Mouse (Mus musculus): ENCODE measurements around the gene Mcidas. TPM values are rescaled to one million over a fixed set of nuclear protein-coding genes. Genes with fewer than 3 reads are reported as not detected.
A peak's percentile ranks its signal among the peaks of the same experiment; 100 is the strongest.

Mcidas gene
- polyA plus RNA-seq, 1 experiment from 2014 or later: not detected

GRCm38 (mm10) chr13:113022467-113022866 lies 28.8 kb downstream of the Mcidas start:
- H3K9ac ChIP-seq (ENCODE audit: low read depth, low read length): no peak overlapping the region
- H3K36me3 ChIP-seq (ENCODE audit: control insufficient read depth, insufficient read depth, low read length): no peaks in the 10 kb centered on the region
- H3K4me2 ChIP-seq: no peak overlapping the region
- no peaks in the 10 kb centered on the region for H3K9me3 ChIP-seq (replicated peaks; ENCODE audit: control insufficient read depth, low read length)
- no peaks in the 10 kb centered on the region for H3K27me3 ChIP-seq (ENCODE audit: control insufficient read depth, insufficient read depth, low read length)
- no peaks in the 10 kb centered on the region for H3K4me1 ChIP-seq (ENCODE audit: control insufficient read depth, insufficient read depth, low read length)
- H3K4me3 ChIP-seq (ENCODE audit: low read depth, low read length): no peak overlapping the region
- no peak overlapping the region for H3K27ac ChIP-seq (ENCODE audit: low read depth, low read length)
- ATAC-seq (replicated peaks; ENCODE audit: insufficient number of reproducible peaks, low FRiP score, low TSS enrichment): no peak
- 75% methylated on average over 8 of the region's 8 CpGs for WGBS (ENCODE audit: insufficient replicate concordance)

GRCm38 (mm10) chr13:113023274-113024143 lies 29.9 kb downstream of the Mcidas start:
- Histone ChIP-seq H3K27ac (ENCODE audit: low read depth, low read length) (no peak overlapping the region), H3K27me3 (ENCODE audit: control insufficient read depth, insufficient read depth, low read length) (no peaks in the 10 kb centered on the region), H3K4me2 (no peak overlapping the region), H3K36me3 (ENCODE audit: control insufficient read depth, insufficient read depth, low read length) (no peaks in the 10 kb centered on the region), H3K9me3 (replicated peaks; ENCODE audit: control insufficient read depth, low read length) (no peaks in the 10 kb centered on the region), H3K4me3 (ENCODE audit: low read depth, low read length) (no peak overlapping the region), H3K9ac (ENCODE audit: low read depth, low read length) (no peak overlapping the region), H3K4me1 (ENCODE audit: control insufficient read depth, insufficient read depth, low read length) (no peaks in the 10 kb centered on the region)
- WGBS (ENCODE audit: insufficient replicate concordance): 81% methylated on average over 17 of the region's 17 CpGs
- no peak for ATAC-seq (replicated peaks; ENCODE audit: insufficient number of reproducible peaks, low FRiP score, low TSS enrichment)

- H3K9me3 ChIP-seq (replicated peaks; ENCODE audit: control insufficient read depth, low read length): no peaks in the 10 kb centered on the region
- H3K27me3 ChIP-seq (ENCODE audit: control insufficient read depth, insufficient read depth, low read length): peaks cover 45% of the 10 kb centered on the region
- WGBS (ENCODE audit: insufficient replicate concordance): 3% methylated on average over 7 of the region's 7 CpGs
- H3K9ac ChIP-seq (ENCODE audit: low read depth, low read length): no peak overlapping the region
- H3K4me2 ChIP-seq: peak overlapping the region; percentile 97
- no peak overlapping the region for H3K27ac ChIP-seq (ENCODE audit: low read depth, low read length)
- ATAC-seq (replicated peaks; ENCODE audit: insufficient number of reproducible peaks, low FRiP score, low TSS enrichment): no peak
- H3K4me1 ChIP-seq (ENCODE audit: control insufficient read depth, insufficient read depth, low read length): peaks cover 4% of the 10 kb centered on the region; the same call in 1 of the 2 replicates
- H3K4me3 ChIP-seq (ENCODE audit: low read depth, low read length): peak overlapping the region; percentile 58
- H3K36me3 ChIP-seq (ENCODE audit: control insufficient read depth, insufficient read depth, low read length): no peaks in the 10 kb centered on the region
Observed at GRCm38 (mm10) chr13:113031351-113031750, 37.7 kb downstream of the Mcidas start.

GRCm38 (mm10) chr13:113031792-113032571 lies 38.3 kb downstream of the Mcidas start:
- no peaks in the 10 kb centered on the region for H3K36me3 ChIP-seq (ENCODE audit: control insufficient read depth, insufficient read depth, low read length)
- peak overlapping the region; percentile 58 for H3K4me3 ChIP-seq (ENCODE audit: low read depth, low read length)
- H3K27me3 ChIP-seq (ENCODE audit: control insufficient read depth, insufficient read depth, low read length): peaks cover 45% of the 10 kb centered on the region
- peaks cover 4% of the 10 kb centered on the region; the same call in 1 of the 2 replicates for H3K4me1 ChIP-seq (ENCODE audit: control insufficient read depth, insufficient read depth, low read length)
- H3K27ac ChIP-seq (ENCODE audit: low read depth, low read length): no peak overlapping the region
- H3K9me3 ChIP-seq (replicated peaks; ENCODE audit: control insufficient read depth, low read length): no peaks in the 10 kb centered on the region
- no peak overlapping the region; the same call in 1 of the 2 replicates for H3K9ac ChIP-seq (ENCODE audit: low read depth, low read length)
- no peak for ATAC-seq (replicated peaks; ENCODE audit: insufficient number of reproducible peaks, low FRiP score, low TSS enrichment)
- peak overlapping the region; percentile 97 for H3K4me2 ChIP-seq
- WGBS (ENCODE audit: insufficient replicate concordance): 1% methylated on average over 40 of the region's 40 CpGs

GRCm38 (mm10) chr13:113032831-113033230 lies 39.2 kb downstream of the Mcidas start:
- Histone ChIP-seq H3K9me3 (replicated peaks; ENCODE audit: control insufficient read depth, low read length) (no peaks in the 10 kb centered on the region), H3K36me3 (ENCODE audit: control insufficient read depth, insufficient read depth, low read length) (no peaks in the 10 kb centered on the region), H3K4me2 (no peak overlapping the region), H3K27ac (ENCODE audit: low read depth, low read length) (no peak overlapping the region), H3K4me1 (ENCODE audit: control insufficient read depth, insufficient read depth, low read length) (peaks cover 4% of the 10 kb centered on the region; the same call in 1 of the 2 replicates), H3K27me3 (ENCODE audit: control insufficient read depth, insufficient read depth, low read length) (peaks cover 45% of the 10 kb centered on the region), H3K4me3 (ENCODE audit: low read depth, low read length) (no peak overlapping the region), H3K9ac (ENCODE audit: low read depth, low read length) (no peak overlapping the region)
- no peak for ATAC-seq (replicated peaks; ENCODE audit: insufficient number of reproducible peaks, low FRiP score, low TSS enrichment)

- no peaks in the 10 kb centered on the region for H3K9me3 ChIP-seq (replicated peaks; ENCODE audit: control insufficient read depth, low read length)
- H3K27me3 ChIP-seq (ENCODE audit: control insufficient read depth, insufficient read depth, low read length): peaks cover 45% of the 10 kb centered on the region
- no peak overlapping the region for H3K27ac ChIP-seq (ENCODE audit: low read depth, low read length)
- peak overlapping the region; percentile 59 for H3K4me3 ChIP-seq (ENCODE audit: low read depth, low read length)
- no peak for ATAC-seq (replicated peaks; ENCODE audit: insufficient number of reproducible peaks, low FRiP score, low TSS enrichment)
- no peak overlapping the region for H3K9ac ChIP-seq (ENCODE audit: low read depth, low read length)
- 5% methylated on average over 11 of the region's 11 CpGs for WGBS (ENCODE audit: insufficient replicate concordance)
- H3K36me3 ChIP-seq (ENCODE audit: control insufficient read depth, insufficient read depth, low read length): no peaks in the 10 kb centered on the region
- H3K4me1 ChIP-seq (ENCODE audit: control insufficient read depth, insufficient read depth, low read length): peaks cover 4% of the 10 kb centered on the region; the same call in 1 of the 2 replicates
- peak overlapping the region; percentile 99 for H3K4me2 ChIP-seq
Observed at GRCm38 (mm10) chr13:113034271-113034886, 40.7 kb downstream of the Mcidas start.

GRCm38 (mm10) chr13:113034950-113035421 lies 41.3 kb downstream of the Mcidas start, which contains the start of gene Cdc20b:
TSS of gene Cdc20b (plus strand) at chr13:113035111.
- Histone ChIP-seq H3K4me2 (peak within 1 kb of the TSS; percentile 99), H3K9ac (ENCODE audit: low read depth, low read length) (peak within 1 kb of the TSS; percentile 60; the same call in 1 of the 2 replicates), H3K4me3 (ENCODE audit: low read depth, low read length) (peak within 1 kb of the TSS; percentile 59), H3K27ac (ENCODE audit: low read depth, low read length) (no peak within 1 kb of the TSS), H3K36me3 (ENCODE audit: control insufficient read depth, insufficient read depth, low read length) (no peaks in the 10 kb centered on the region), H3K4me1 (ENCODE audit: control insufficient read depth, insufficient read depth, low read length) (peaks cover 4% of the 10 kb centered on the region; the same call in 1 of the 2 replicates), H3K9me3 (replicated peaks; ENCODE audit: control insufficient read depth, low read length) (no peaks in the 10 kb centered on the region), H3K27me3 (ENCODE audit: control insufficient read depth, insufficient read depth, low read length) (peaks cover 42% of the 10 kb centered on the region)
- ATAC-seq (replicated peaks; ENCODE audit: insufficient number of reproducible peaks, low FRiP score, low TSS enrichment): no peak
- whole genome bisulfite sequencing (ENCODE audit: insufficient replicate concordance): under 1% methylated on average over 46 of the region's 46 CpGs

- Histone ChIP-seq H3K4me2 (peak overlapping the region; percentile 99), H3K4me1 (ENCODE audit: control insufficient read depth, insufficient read depth, low read length) (peaks cover 4% of the 10 kb centered on the region; the same call in 1 of the 2 replicates), H3K4me3 (ENCODE audit: low read depth, low read length) (peak overlapping the region; percentile 59), H3K27ac (ENCODE audit: low read depth, low read length) (no peak overlapping the region), H3K9ac (ENCODE audit: low read depth, low read length) (no peak overlapping the region), H3K9me3 (replicated peaks; ENCODE audit: control insufficient read depth, low read length) (no peaks in the 10 kb centered on the region), H3K36me3 (ENCODE audit: control insufficient read depth, insufficient read depth, low read length) (no peaks in the 10 kb centered on the region), H3K27me3 (ENCODE audit: control insufficient read depth, insufficient read depth, low read length) (peaks cover 39% of the 10 kb centered on the region)
- peak; percentile 67; the same call in 1 of the 2 replicates for ATAC-seq (replicated peaks; ENCODE audit: insufficient number of reproducible peaks, low FRiP score, low TSS enrichment)
- WGBS (ENCODE audit: insufficient replicate concordance): 0% methylated on average over 4 of the region's 4 CpGs
Observed at GRCm38 (mm10) chr13:113035852-113036251, 42.2 kb downstream of the Mcidas start.
